Mouse (Mus musculus): ENCODE measurements around the gene Ica1.

GRCm38 (mm10) chr6:8655454-8655853 is 122.8 kb downstream of the Ica1 start:
- TF ChIP-seq POLR2A (IDR thresholded peaks at IDR 0.05; ENCODE audit: low read depth, low read length) (no peak), CTCF (IDR thresholded peaks at IDR 0.05; ENCODE audit: borderline replicate concordance, insufficient read depth, low read length) (no peak)
